Mouse (Mus musculus) liver, embryonic 14.5 days (tissue): ENCODE measurements around the gene Tulp2. TPM values are rescaled to one million over a fixed set of nuclear protein-coding genes. Genes with fewer than 3 reads are reported as not detected.
"Not testable (repeated sequence)": the region's sequence is repeated elsewhere in the genome, so short reads cannot be mapped to it uniquely, and the experiment has no call there.

Experiments
- ATAC-seq: fragments of 200-750 bp; cut with Nextera tagmentation; 2 replicates; pipeline ENCODE4 v1.8.0; 2017; ENCODE audit warnings: moderate number of reproducible peaks, mild to moderate bottlenecking, moderate library complexity; ENCODE audit not compliant: insufficient read depth
- DNase-seq, 3 experiments: peaks; one replicate each; pipeline ENCODE4 v3.0.0-alpha.2; 2012 to 2013; ENCODE audit warnings: low read depth in 3 of 3, low spot score in 3 of 3
- H3K27ac ChIP-seq: fragments of 300-500 bp; sonication (generic); 2 replicates; pipeline ENCODE4 v1.5.1; 2014; ENCODE audit warnings: moderate library complexity, mild to moderate bottlenecking, control low read depth, inconsistent platforms
- H3K27me3 ChIP-seq: fragments of 300-500 bp; sonication (generic); 2 replicates; pipeline ENCODE4 v1.6.1; 2014; ENCODE audit warnings: mild to moderate bottlenecking, low read length, moderate library complexity; ENCODE audit not compliant: control insufficient read depth, insufficient read depth
- H3K36me3 ChIP-seq: fragments of 300-500 bp; sonication (generic); replicated peaks from 2 replicates; pipeline ENCODE4 v1.6.1; 2014; ENCODE audit warnings: low read depth; ENCODE audit not compliant: control insufficient read depth, insufficient read depth
- H3K4me1 ChIP-seq, 2 experiments: fragments of 200-500 bp in 1 of 2; fragments of 300-500 bp in 1 of 2; sonication (generic) in 1 of 2; replicated peaks; 2 replicates each; pipeline ENCODE4 v1.6.1; 2012 to 2014; ENCODE audit warnings: antibody characterized with exemption in 1 of 2, inconsistent platforms in 1 of 2, low read length in 1 of 2; ENCODE audit not compliant: control insufficient read depth in 2 of 2, insufficient read depth in 2 of 2
- H3K4me2 ChIP-seq: fragments of 300-500 bp; sonication (generic); 2 replicates; pipeline ENCODE4 v1.6.1; 2014; ENCODE audit warnings: low read depth, mild to moderate bottlenecking, control low read depth, moderate library complexity
- H3K4me3 ChIP-seq, 2 experiments: fragments of 200-500 bp in 1 of 2; fragments of 300-500 bp in 1 of 2; sonication (generic) in 1 of 2; 2 replicates each; pipeline ENCODE4 v1.5.1; 2012 to 2014; ENCODE audit warnings: low read depth in 2 of 2, low read length in 2 of 2, mild to moderate bottlenecking in 2 of 2, control low read depth in 1 of 2, inconsistent platforms in 1 of 2, moderate library complexity in 1 of 2; ENCODE audit not compliant: insufficient read depth in 1 of 2
- H3K9ac ChIP-seq: fragments of 300-500 bp; sonication (generic); replicated peaks from 2 replicates; pipeline ENCODE4 v1.6.1; 2014; ENCODE audit warnings: mild to moderate bottlenecking, control low read depth, moderate library complexity
- H3K9me3 ChIP-seq: fragments of 300-500 bp; sonication (generic); 2 replicates; pipeline ENCODE4 v1.6.1; 2016; ENCODE audit warnings: low read length, mixed read lengths; ENCODE audit not compliant: control insufficient read depth
- CTCF ChIP-seq: IDR thresholded peaks from 2 replicates; pipeline ENCODE4 v1.5.1; 2016; ENCODE audit warnings: antibody characterized with exemption, low read depth, control low read depth
- EP300 ChIP-seq: IDR thresholded peaks from 2 replicates; pipeline ENCODE4 v1.6.1; 2016; ENCODE audit warnings: antibody characterized with exemption, low read depth
- WGBS: fragments of 180-500 bp; shearing (Covaris S2); extraction: QIAGEN DNeasy Blood & Tissue Kit; methylation state at CpG from one replicate; pipeline ENCODE4 v1.1.7; 2014; ENCODE audit not compliant: insufficient replicate concordance; 5-methylcytosine and 5-hydroxymethylcytosine counted together
- polyA plus RNA-seq, 2 experiments: library from polyadenylated mRNA; depleted of rRNA in 1 of 2; stranded (reverse) in 1 of 2; unstranded in 1 of 2; fragments of >200 nt; fragmentation: Nextera tagmentation in 1 of 2; extraction: Ambion mirVana in 1 of 2; gene quantifications; 2 replicates each; pipeline versions ENCODE4 v1.2.1 to v1.2.3; 2012 to 2014

The Tulp2 gene
- polyA plus RNA-seq, 2 experiments = 0.13 to 0.47 TPM

GRCm38 (mm10) chr7:45524841-45525621 lies 43.4 kb downstream of the Tulp2 start:
- Histone ChIP-seq H3K36me3 (peaks cover 42% of the 10 kb centered on the region), H3K4me1 (peaks cover 6 to 8% of the 10 kb centered on the region in 2 experiments; a peak in 3 of 4 replicates), H3K27me3 (no peaks in the 10 kb centered on the region), H3K27ac (peak overlapping the region; percentile 100), H3K9ac (peak overlapping the region; percentile 99), H3K4me3 (peak overlapping the region; percentile 76 to 88), H3K9me3 (no peaks in the 10 kb centered on the region), H3K4me2 (peak overlapping the region; percentile 88)
- DNase-seq (peak; percentile 95 to 96 (median 95)), ATAC-seq (peak; percentile 86)
- TF ChIP-seq EP300 = peak; percentile 95
- no peak for TF ChIP-seq CTCF
- 1% methylated on average over 12 of the region's 12 CpGs for WGBS

GRCm38 (mm10) chr7:45525809-45526473 lies 44.3 kb downstream of the Tulp2 start, which contains the start of the genes Ppp1r15a and Plekha4:
Ppp1r15a (minus strand) TSS chr7:45526268.
Plekha4 (plus strand) TSS chr7:45526330.
- Histone ChIP-seq H3K9me3 (no peaks in the 10 kb centered on the region), H3K9ac (peak within 1 kb of the TSS; percentile 99), H3K36me3 (peaks cover 38% of the 10 kb centered on the region), H3K4me3 (peak within 1 kb of the TSS; percentile 76 to 88), H3K4me2 (peak within 1 kb of the TSS; percentile 88), H3K27me3 (no peaks in the 10 kb centered on the region), H3K27ac (peak within 1 kb of the TSS; percentile 100), H3K4me1 (peaks cover 6 to 8% of the 10 kb centered on the region in 2 experiments; a peak in 3 of 4 replicates)
- TF ChIP-seq EP300 (peak; percentile 41; the same call in 1 of the 2 replicates), CTCF (no peak)
- whole genome bisulfite sequencing = under 1% methylated on average over 54 of the region's 54 CpGs
- DNase-seq = peak; percentile 94 to 96 (median 96)
- ATAC-seq = peak; percentile 71

- WGBS = 15% methylated on average over 7 of the region's 7 CpGs
- ATAC-seq (0 out of 2 replicates have a peak, but pooled peaks have one; percentile 14), DNase-seq (peak in 1 of 3 experiments; percentile 58)
- H3K4me3 ChIP-seq = peak overlapping the region; percentile 76 to 88
- H3K27me3 ChIP-seq = no peaks in the 10 kb centered on the region; the same call in 1 of the 2 replicates
- peaks cover 34% of the 10 kb centered on the region for H3K36me3 ChIP-seq
- peaks cover 2 to 4% of the 10 kb centered on the region in 2 experiments; a peak in 3 of 4 replicates for H3K4me1 ChIP-seq
- peak; percentile 2; the same call in 1 of the 2 replicates for TF ChIP-seq EP300
- TF ChIP-seq CTCF = peak; percentile 71
- H3K27ac ChIP-seq = peak overlapping the region; percentile 100
- H3K9ac ChIP-seq = peak overlapping the region; percentile 99
- H3K4me2 ChIP-seq = peak overlapping the region; percentile 88
- H3K9me3 ChIP-seq = no peaks in the 10 kb centered on the region
Observed at GRCm38 (mm10) chr7:45526474-45527120, 44.9 kb downstream of the Tulp2 start.

DNA sequence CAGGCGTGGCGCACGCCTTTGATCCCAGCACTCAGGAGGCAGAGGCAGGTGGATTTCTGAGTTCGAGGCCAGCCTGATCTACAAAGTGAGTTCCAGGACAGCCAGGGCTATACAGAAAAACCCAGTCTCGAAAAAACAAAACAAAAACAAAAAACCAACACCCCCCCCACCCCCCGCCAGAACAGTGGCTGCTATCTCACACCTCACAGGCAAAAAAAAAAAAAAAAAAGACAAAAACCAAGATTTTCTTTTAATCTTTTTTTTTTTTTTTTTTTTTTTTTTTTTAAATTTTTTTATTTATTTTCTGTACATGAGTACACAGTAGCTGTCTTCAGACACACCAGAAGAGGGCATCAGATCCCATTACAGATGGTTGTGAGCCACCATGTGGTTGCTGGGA lies 45.5 kb downstream of the Tulp2 start:
- peak overlapping the region; percentile 100 for H3K27ac ChIP-seq
- H3K4me1 ChIP-seq, ATAC-seq, H3K27me3 ChIP-seq, DNase-seq, H3K9me3 ChIP-seq: not testable (repeated sequence)
- H3K36me3 ChIP-seq = peaks cover 31% of the 10 kb centered on the region
- peak overlapping the region; percentile 76 to 88; a peak in 3 of 4 replicates for H3K4me3 ChIP-seq
- peak overlapping the region; percentile 99 for H3K9ac ChIP-seq
- peak overlapping the region; percentile 88 for H3K4me2 ChIP-seq
- 66% methylated on average over 6 of the region's 6 CpGs for WGBS
